In genomic region chr1:180264389-180264788, GRCm38 (mm10) we compare ENCODE assay signal across 21 mouse cellular contexts. TPM values are rescaled to one million over a fixed set of nuclear protein-coding genes. Genes with fewer than 3 reads are reported as not detected.
A peak's percentile ranks its signal among the peaks of the same experiment; 100 is the strongest.
DNase-seq lines count a peak whose midpoint lies in the region; ATAC-seq lines count a peak whose summit lies in the region.
"Had no signal": no experiment of that assay in that cellular context is flagged by ENCODE, and none has a peak within 500 bp of the region (broad histone marks: within the 10 kb centered on the region; RNA-seq: fewer than 3 reads in every experiment).

No protein-coding gene starts in this region.

- WGBS in hindbrain, embryonic 14.5 days = 85% methylated on average over 6 of the region's 6 CpGs
- WGBS in forebrain, embryonic 11.5 days = 84% methylated on average over 6 of the region's 6 CpGs

- no peaks in the 10 kb centered on the region for H3K27me3 ChIP-seq in hindbrain, embryonic 14.5 days (ENCODE audit: control insufficient read depth, insufficient read depth, low read length)
- 0 out of 2 replicates have a peak, but pooled peaks cover 2% of the 10 kb centered on the region for H3K27me3 ChIP-seq in forebrain, embryonic 11.5 days (ENCODE audit: control insufficient read depth, insufficient read depth, low read length)
- H3K27me3 ChIP-seq: forebrain, embryonic 15.5 days; kidney, embryonic 15.5 days; lung, embryonic 15.5 days had no signal

- H3K4me2 ChIP-seq in hindbrain, embryonic 14.5 days (replicated peaks) = no peak overlapping the region
- H3K4me2 ChIP-seq in forebrain, embryonic 11.5 days (ENCODE audit: low read depth, low read length, severe bottlenecking) = no peak overlapping the region
- H3K4me2 ChIP-seq: forebrain, embryonic 15.5 days had no signal

- no peak overlapping the region for H3K27ac ChIP-seq in hindbrain, embryonic 14.5 days
- H3K27ac ChIP-seq in forebrain, embryonic 11.5 days (ENCODE audit: low read depth, low read length) = no peak overlapping the region
- H3K27ac ChIP-seq: forebrain, embryonic 15.5 days; kidney, embryonic 15.5 days; limb, embryonic 15.5 days; lung, embryonic 15.5 days; midbrain, embryonic 12.5 days; stomach, postnatal 0 days had no signal

- H3K4me3 ChIP-seq in hindbrain, embryonic 14.5 days (replicated peaks; ENCODE audit: low read length) = no peak overlapping the region
- H3K4me3 ChIP-seq in forebrain, embryonic 11.5 days (ENCODE audit: low read depth, low read length) = no peak overlapping the region
- H3K4me3 ChIP-seq: forebrain, embryonic 15.5 days; limb, embryonic 15.5 days; midbrain, embryonic 12.5 days had no signal

- H3K9ac ChIP-seq in hindbrain, embryonic 14.5 days = no peak overlapping the region
- H3K9ac ChIP-seq in forebrain, embryonic 11.5 days (ENCODE audit: low read length) = no peak overlapping the region
- H3K9ac ChIP-seq: forebrain, embryonic 15.5 days; kidney, embryonic 15.5 days; limb, embryonic 15.5 days; midbrain, embryonic 12.5 days had no signal

- DNase-seq in heart, adult 11 months = peak; percentile 80
- DNase-seq in heart, postnatal 4 days = no peak
- peak; percentile 39 for DNase-seq in 416B (ENCODE audit: low read depth)
- no peak for DNase-seq in hindbrain, embryonic 14.5 days (ENCODE audit: low spot score)
- no peak for DNase-seq in forebrain, embryonic 11.5 days (ENCODE audit: low spot score)
- DNase-seq: cerebellum, adult 8-10 months; gastrocnemius, postnatal 10 days; heart, postnatal 36 days; kidney, adult 11 months; left cerebral cortex, postnatal 4 days; thymus, adult 2 months had no signal

- H3K36me3 ChIP-seq in hindbrain, embryonic 14.5 days (replicated peaks; ENCODE audit: control insufficient read depth, insufficient read depth) = no peaks in the 10 kb centered on the region
- H3K36me3 ChIP-seq in forebrain, embryonic 11.5 days (ENCODE audit: control insufficient read depth, insufficient read depth, low read length) = no peaks in the 10 kb centered on the region
- H3K36me3 ChIP-seq: forebrain, embryonic 15.5 days; kidney, embryonic 15.5 days; limb, embryonic 15.5 days; lung, embryonic 15.5 days; midbrain, embryonic 12.5 days had no signal

- no peaks in the 10 kb centered on the region for H3K9me3 ChIP-seq in hindbrain, embryonic 14.5 days (ENCODE audit: control insufficient read depth, low read length)
- H3K9me3 ChIP-seq in forebrain, embryonic 11.5 days (ENCODE audit: control insufficient read depth, low read length) = no peaks in the 10 kb centered on the region
- H3K9me3 ChIP-seq: forebrain, embryonic 15.5 days; kidney, embryonic 15.5 days; limb, embryonic 15.5 days; lung, embryonic 15.5 days; midbrain, embryonic 12.5 days had no signal

- peak; percentile 76 for ATAC-seq in CD4-positive, CD25-positive, alpha-beta regulatory T cell, adult 4 months
- peak; percentile 70 for ATAC-seq in inflammation-experienced regulatory T-cells, adult 6 months
- no peak for ATAC-seq in megakaryocyte progenitor cell, adult 5-6 weeks (replicated peaks; ENCODE audit: poor library complexity)
- ATAC-seq in hindbrain, embryonic 14.5 days (ENCODE audit: low FRiP score) = no peak
- ATAC-seq in forebrain, embryonic 11.5 days (replicated peaks; ENCODE audit: low FRiP score) = no peak
- ATAC-seq: forebrain, embryonic 15.5 days; hindbrain, embryonic 16.5 days had no signal

- no peaks in the 10 kb centered on the region for H3K4me1 ChIP-seq in hindbrain, embryonic 14.5 days (replicated peaks; ENCODE audit: control insufficient read depth, insufficient read depth, low read length)
- H3K4me1 ChIP-seq in forebrain, embryonic 11.5 days (replicated peaks; ENCODE audit: control insufficient read depth, insufficient read depth, low read length) = peaks cover 2% of the 10 kb centered on the region; the same call in 1 of the 2 replicates
- H3K4me1 ChIP-seq: forebrain, embryonic 15.5 days had no signal

RNA-seq across cellular contexts. Expression of gene Psen2, which starts 1.2 kb away (rescaled TPM):
- 10 to 100 TPM; 12.5 to 12.7 TPM for total RNA-seq in heart, postnatal 4 days (2021)
- 100 to 1,000 TPM; 130 to 142 TPM for polyA plus RNA-seq in CD4-positive, CD25-positive, alpha-beta regulatory T cell, adult 4 months (2017; shearing (Covaris generic))
- 100 to 1,000 TPM in 2 of 3 experiments, 10 to 100 TPM in 1; 83.5 to 124 (median 120) TPM for polyA plus RNA-seq in inflammation-experienced regulatory T-cells, adult 6 months (2017; shearing (Covaris generic))
- total RNA-seq in megakaryocyte progenitor cell, adult 5-6 weeks (2015) = 18.9 and 19.5 TPM in 2 replicates
- 24.9 and 27.2 TPM in 2 replicates for total RNA-seq in megakaryocyte progenitor cell, adult 5-6 weeks (2017)
- 16.0 and 16.5 TPM in 2 replicates for polyA plus RNA-seq in hindbrain, embryonic 14.5 days (2014; fragmentation: Nextera tagmentation; extraction: Ambion mirVana)
- polyA plus RNA-seq in forebrain, embryonic 11.5 days (2014; fragmentation: Nextera tagmentation; extraction: Ambion mirVana) = 5.7 and 6.1 TPM in 2 replicates

Comparison
In these comparisons a context has a peak if more than half of its experiments do, and no peak if none do; other contexts are left out.
1. DNase-seq: peak in heart, adult 11 months (single experiment) and 416B (single experiment); none in heart, postnatal 4 days (single experiment), hindbrain, embryonic 14.5 days (single experiment) and forebrain, embryonic 11.5 days (single experiment).
2. ATAC-seq: peak in CD4-positive, CD25-positive, alpha-beta regulatory T cell, adult 4 months (single experiment) and inflammation-experienced regulatory T-cells, adult 6 months (single experiment); none in megakaryocyte progenitor cell, adult 5-6 weeks (single experiment), hindbrain, embryonic 14.5 days (single experiment) and forebrain, embryonic 11.5 days (single experiment).